Mouse (Mus musculus): ENCODE data around the gene Hs1bp3. TPM values are rescaled to one million over a fixed set of nuclear protein-coding genes. Genes with fewer than 3 reads are reported as not detected.

Gene Hs1bp3
- polyA plus RNA-seq, 1 experiment: 3.2 TPM

DNA sequence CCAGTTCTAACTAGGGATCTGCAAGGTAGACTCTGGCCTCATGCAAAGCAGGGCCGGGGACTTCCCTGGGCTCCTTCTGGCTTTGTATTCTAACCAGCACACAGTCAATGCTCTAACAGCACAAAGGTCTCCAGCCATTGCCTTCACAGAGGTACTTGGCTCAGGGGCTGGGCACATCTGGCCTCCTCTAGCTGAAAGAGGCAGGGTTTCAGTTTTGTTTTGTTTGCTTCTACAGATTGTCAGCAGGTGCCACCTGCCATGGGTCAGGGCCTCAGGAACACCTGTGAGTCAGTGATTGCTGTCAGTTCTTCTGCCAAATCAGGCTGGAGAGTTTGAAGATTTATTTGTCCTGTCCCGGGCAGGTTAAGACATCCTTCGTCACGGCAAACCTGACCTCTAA is 39.8 kb downstream of the Hs1bp3 start:
- TF ChIP-seq CTCF (IDR thresholded peaks at IDR 0.05; ENCODE audit: control insufficient read depth, insufficient read depth, low read length) (no peak), POLR2A (IDR thresholded peaks at IDR 0.05; ENCODE audit: borderline replicate concordance, control insufficient read depth, low read depth, low read length) (no peak)
- WGBS: 63% methylated on average over 4 of the region's 4 CpGs
- no peak overlapping the region for H3K4me3 ChIP-seq (replicated peaks; ENCODE audit: control insufficient read depth, low read depth, low read length)
- H3K27ac ChIP-seq (ENCODE audit: control insufficient read depth, insufficient read depth, low read depth, low read length, poor library complexity): no peak overlapping the region
- H3K4me1 ChIP-seq (ENCODE audit: control insufficient read depth, insufficient read depth, low read length): peaks cover 7% of the 10 kb centered on the region; the same call in 1 of the 2 replicates

DNA sequence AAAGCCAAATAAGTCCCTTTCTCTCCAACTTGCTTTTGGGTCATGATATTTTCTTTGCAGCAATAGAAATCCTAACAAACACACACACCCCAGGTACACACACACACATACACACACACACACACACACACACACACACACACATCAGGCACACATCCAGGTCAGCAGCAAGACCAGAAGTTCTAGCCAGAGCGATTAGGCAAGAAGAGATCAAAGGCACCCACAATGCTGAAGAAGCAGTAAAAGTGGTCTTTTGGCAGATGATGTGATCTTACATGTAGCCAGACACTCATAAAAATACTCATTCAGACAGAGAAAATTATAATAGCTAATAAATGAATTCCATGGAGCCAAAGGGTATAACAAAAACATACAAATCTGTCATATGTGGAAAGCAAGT is 41.0 kb downstream of the Hs1bp3 start:
- H3K4me3 ChIP-seq (replicated peaks; ENCODE audit: control insufficient read depth, low read depth, low read length): no peak overlapping the region

DNA sequence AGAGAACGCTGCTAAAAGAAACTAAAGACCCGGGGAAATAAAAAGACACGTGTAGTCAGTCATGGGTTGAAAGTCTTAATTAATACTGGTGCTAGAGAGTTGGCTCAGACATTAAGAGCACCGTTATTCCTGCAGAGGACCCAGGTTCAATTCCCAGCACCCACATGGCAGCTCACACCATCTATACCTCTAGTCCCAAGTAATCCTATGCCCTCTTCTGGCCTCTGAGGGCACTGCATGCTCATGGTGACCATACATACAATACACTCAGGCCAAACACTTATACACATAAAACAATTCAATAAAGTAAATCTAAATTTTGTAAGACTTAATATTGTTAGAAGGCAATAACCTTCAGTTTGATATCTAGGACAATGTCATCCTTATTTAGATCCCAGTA is 41.8 kb downstream of the Hs1bp3 start:
- H3K4me3 ChIP-seq (replicated peaks; ENCODE audit: control insufficient read depth, low read depth, low read length): no peak overlapping the region
- H3K27ac ChIP-seq (ENCODE audit: control insufficient read depth, insufficient read depth, low read depth, low read length, poor library complexity): no peak overlapping the region
- H3K4me1 ChIP-seq (ENCODE audit: control insufficient read depth, insufficient read depth, low read length): peaks cover 7% of the 10 kb centered on the region; the same call in 1 of the 2 replicates
- 94% methylated on average over 4 of the region's 4 CpGs for WGBS
- TF ChIP-seq POLR2A (IDR thresholded peaks at IDR 0.05; ENCODE audit: borderline replicate concordance, control insufficient read depth, low read depth, low read length) (no peak), CTCF (IDR thresholded peaks at IDR 0.05; ENCODE audit: control insufficient read depth, insufficient read depth, low read length) (no peak)

More for the DNA sequence above, 41.0 kb downstream of the Hs1bp3 start:
- Histone ChIP-seq H3K27ac (ENCODE audit: control insufficient read depth, insufficient read depth, low read depth, low read length, poor library complexity) (no peak overlapping the region), H3K4me1 (ENCODE audit: control insufficient read depth, insufficient read depth, low read length) (peaks cover 4% of the 10 kb centered on the region; the same call in 1 of the 2 replicates)
- WGBS: 68% methylated on average over 1 of the region's 1 CpGs
- TF ChIP-seq POLR2A (IDR thresholded peaks at IDR 0.05; ENCODE audit: borderline replicate concordance, control insufficient read depth, low read depth, low read length): no peak
- TF ChIP-seq CTCF (IDR thresholded peaks at IDR 0.05; ENCODE audit: control insufficient read depth, insufficient read depth, low read length): no peak

DNA sequence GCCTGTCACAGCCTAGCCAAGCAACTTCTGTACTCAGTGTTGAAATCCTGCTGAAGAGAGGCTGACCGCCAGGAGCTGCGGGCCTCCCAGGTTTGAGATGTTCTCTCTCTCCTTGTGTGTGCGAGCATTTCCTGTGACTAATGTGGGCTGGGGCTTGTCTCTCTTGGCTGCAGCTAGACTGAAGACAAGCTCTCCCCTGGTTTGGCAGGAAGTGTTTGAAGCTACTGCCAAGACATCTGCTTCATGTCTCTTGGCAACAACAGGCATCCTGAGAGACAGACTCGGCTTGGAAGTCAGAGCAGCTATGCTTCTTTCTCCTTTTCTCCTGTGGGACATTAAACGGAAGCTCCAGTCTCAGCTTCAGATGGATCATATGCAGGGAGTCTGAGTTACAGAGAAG is 44.2 kb downstream of the Hs1bp3 start:
- 12% methylated on average over 5 of the region's 5 CpGs for WGBS
- TF ChIP-seq POLR2A (IDR thresholded peaks at IDR 0.05; ENCODE audit: borderline replicate concordance, control insufficient read depth, low read depth, low read length) (no peak), CTCF (IDR thresholded peaks at IDR 0.05; ENCODE audit: control insufficient read depth, insufficient read depth, low read length) (peak; percentile 15; the same call in 1 of the 2 replicates)
- Histone ChIP-seq H3K4me3 (replicated peaks; ENCODE audit: control insufficient read depth, low read depth, low read length) (no peak overlapping the region), H3K4me1 (ENCODE audit: control insufficient read depth, insufficient read depth, low read length) (peaks cover 5% of the 10 kb centered on the region; the same call in 1 of the 2 replicates), H3K27ac (ENCODE audit: control insufficient read depth, insufficient read depth, low read depth, low read length, poor library complexity) (no peak overlapping the region)

DNA sequence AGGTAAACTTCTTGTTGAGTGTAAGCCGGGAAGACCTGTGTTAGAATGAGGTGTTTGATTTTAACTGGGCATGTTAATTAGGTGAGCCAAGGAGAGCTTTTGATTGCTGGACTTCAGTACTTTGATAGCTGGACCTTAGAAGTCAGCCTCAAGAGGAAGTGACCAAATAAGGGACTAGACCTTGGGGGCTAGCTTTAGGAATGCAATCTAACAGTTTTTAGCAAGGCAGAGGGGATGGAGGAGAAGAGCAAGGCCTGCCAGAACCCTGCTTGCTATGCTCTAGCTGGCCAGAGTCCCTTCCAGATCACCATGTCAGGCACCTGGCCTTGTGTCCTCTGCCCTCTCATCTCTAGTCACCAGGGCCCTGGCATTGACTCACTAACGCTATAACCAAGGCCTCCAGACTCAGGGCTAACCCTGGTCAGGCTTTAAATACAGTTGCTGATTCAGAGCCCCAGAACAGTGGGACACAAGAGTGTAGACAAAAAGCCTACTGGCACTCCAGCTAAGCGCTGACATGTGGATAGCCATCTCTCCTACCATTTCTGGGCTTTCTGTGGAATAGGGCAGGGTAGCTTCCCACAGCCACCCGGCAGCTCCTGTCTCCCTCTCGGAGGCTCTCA is 45.2 kb downstream of the Hs1bp3 start:
- TF ChIP-seq POLR2A (IDR thresholded peaks at IDR 0.05; ENCODE audit: borderline replicate concordance, control insufficient read depth, low read depth, low read length): no peak
- no peak for TF ChIP-seq CTCF (IDR thresholded peaks at IDR 0.05; ENCODE audit: control insufficient read depth, insufficient read depth, low read length)
- H3K27ac ChIP-seq (ENCODE audit: control insufficient read depth, insufficient read depth, low read depth, low read length, poor library complexity): no peak overlapping the region
- no peak overlapping the region for H3K4me3 ChIP-seq (replicated peaks; ENCODE audit: control insufficient read depth, low read depth, low read length)
- 83% methylated on average over 5 of the region's 5 CpGs for WGBS
- H3K4me1 ChIP-seq (ENCODE audit: control insufficient read depth, insufficient read depth, low read length): peaks cover 5% of the 10 kb centered on the region; the same call in 1 of the 2 replicates

DNA sequence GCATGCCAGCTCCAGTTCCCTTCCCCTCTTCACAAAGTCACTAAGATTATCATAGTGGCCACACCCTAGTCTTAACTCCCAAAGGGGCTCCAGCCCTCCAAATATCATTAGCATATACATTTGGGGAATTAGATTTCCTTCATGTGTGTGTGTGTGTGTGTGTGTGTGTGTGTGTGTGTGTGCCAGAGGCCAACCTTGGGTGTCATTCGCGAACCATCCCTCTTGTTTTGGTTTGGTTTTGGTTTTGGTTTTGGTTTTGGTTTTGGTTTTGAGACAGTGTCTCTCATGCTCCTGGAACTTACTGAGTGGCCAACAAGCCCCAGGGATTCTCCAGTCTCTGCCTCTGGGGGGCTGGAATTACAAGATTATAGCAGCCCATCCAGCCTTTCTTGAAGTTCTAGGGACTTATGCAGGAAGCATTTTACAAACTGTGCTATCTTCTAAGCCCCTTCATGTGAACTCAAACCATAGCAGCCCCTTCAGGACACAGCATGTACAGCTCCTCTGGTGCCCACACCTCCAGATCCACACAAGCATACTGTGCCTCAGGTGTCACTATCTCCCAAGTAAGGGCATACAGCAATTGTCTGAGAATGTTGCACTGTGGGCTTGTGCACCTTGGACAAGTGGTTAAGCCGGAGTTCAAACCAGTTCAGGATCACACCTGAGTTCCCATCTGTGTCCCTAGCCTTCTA is 46.3 kb downstream of the Hs1bp3 start:
- H3K27ac ChIP-seq (ENCODE audit: control insufficient read depth, insufficient read depth, low read depth, low read length, poor library complexity): no peak overlapping the region
- WGBS: 55% methylated on average over 3 of the region's 3 CpGs
- peaks cover 5% of the 10 kb centered on the region; the same call in 1 of the 2 replicates for H3K4me1 ChIP-seq (ENCODE audit: control insufficient read depth, insufficient read depth, low read length)
- H3K4me3 ChIP-seq (replicated peaks; ENCODE audit: control insufficient read depth, low read depth, low read length): no peak overlapping the region
- TF ChIP-seq POLR2A (IDR thresholded peaks at IDR 0.05; ENCODE audit: borderline replicate concordance, control insufficient read depth, low read depth, low read length): no peak
- TF ChIP-seq CTCF (IDR thresholded peaks at IDR 0.05; ENCODE audit: control insufficient read depth, insufficient read depth, low read length): no peak

DNA sequence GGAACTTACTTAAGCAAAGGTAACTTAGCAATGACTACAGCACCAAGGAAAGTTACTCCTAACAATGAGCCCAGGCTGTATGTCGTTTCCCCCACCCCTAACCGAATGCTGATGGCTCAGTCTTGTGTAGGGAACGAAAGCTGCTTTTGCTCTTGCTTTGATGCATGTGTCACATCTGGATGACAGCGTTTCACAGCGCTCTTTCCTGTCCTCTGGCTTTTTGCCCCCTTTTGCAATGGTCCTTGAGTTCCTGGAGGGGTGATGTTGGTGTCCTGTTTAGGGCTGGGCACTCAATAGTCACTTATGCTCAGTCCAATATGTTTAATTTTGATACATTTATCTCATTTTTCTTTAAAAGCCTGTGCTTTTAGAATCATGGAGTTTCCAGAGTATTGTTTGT is 48.6 kb downstream of the Hs1bp3 start:
- H3K4me3 ChIP-seq (replicated peaks; ENCODE audit: control insufficient read depth, low read depth, low read length): no peak overlapping the region
- TF ChIP-seq CTCF (IDR thresholded peaks at IDR 0.05; ENCODE audit: control insufficient read depth, insufficient read depth, low read length): no peak
- TF ChIP-seq POLR2A (IDR thresholded peaks at IDR 0.05; ENCODE audit: borderline replicate concordance, control insufficient read depth, low read depth, low read length): no peak
- WGBS: 54% methylated on average over 5 of the region's 5 CpGs
- H3K4me1 ChIP-seq (ENCODE audit: control insufficient read depth, insufficient read depth, low read length): peaks cover 5% of the 10 kb centered on the region; the same call in 1 of the 2 replicates
- H3K27ac ChIP-seq (ENCODE audit: control insufficient read depth, insufficient read depth, low read depth, low read length, poor library complexity): no peak overlapping the region

DNA sequence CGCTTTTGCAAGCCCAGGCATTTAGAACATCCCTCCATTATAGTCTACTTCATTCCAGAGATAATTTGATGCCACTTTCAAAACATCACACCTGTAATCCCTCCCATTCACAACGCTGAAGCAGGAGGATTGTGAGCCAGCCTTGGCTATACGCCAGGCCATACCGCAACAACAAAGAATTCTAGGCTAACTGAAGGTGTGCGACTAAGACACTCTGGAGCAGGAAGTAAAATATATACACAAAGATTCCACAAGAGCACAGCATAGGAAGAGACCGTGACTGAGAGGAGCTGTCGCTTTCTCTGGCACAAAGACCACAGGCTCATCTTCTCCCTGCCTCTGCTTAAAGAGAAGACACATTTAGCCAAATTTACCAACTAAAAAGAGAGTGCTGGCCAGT is 49.2 kb downstream of the Hs1bp3 start:
- 78% methylated on average over 7 of the region's 7 CpGs for WGBS

More for the DNA sequence above, 49.2 kb downstream of the Hs1bp3 start:
- peaks cover 5% of the 10 kb centered on the region; the same call in 1 of the 2 replicates for H3K4me1 ChIP-seq (ENCODE audit: control insufficient read depth, insufficient read depth, low read length)
- H3K4me3 ChIP-seq (replicated peaks; ENCODE audit: control insufficient read depth, low read depth, low read length): no peak overlapping the region
- H3K27ac ChIP-seq (ENCODE audit: control insufficient read depth, insufficient read depth, low read depth, low read length, poor library complexity): no peak overlapping the region
- TF ChIP-seq CTCF (IDR thresholded peaks at IDR 0.05; ENCODE audit: control insufficient read depth, insufficient read depth, low read length) (no peak), POLR2A (IDR thresholded peaks at IDR 0.05; ENCODE audit: borderline replicate concordance, control insufficient read depth, low read depth, low read length) (no peak)
